Mouse (Mus musculus) adrenal gland, postnatal 36 days (tissue): ENCODE measurements around the gene Bri3bp. TPM values are rescaled to one million over a fixed set of nuclear protein-coding genes. Genes with fewer than 3 reads are reported as not detected.
A peak's percentile ranks its signal among the peaks of the same experiment; 100 is the strongest.
"Not testable (repeated sequence)": the region's sequence is repeated elsewhere in the genome, so short reads cannot be mapped to it uniquely, and the experiment has no call there.

Source experiments
- DNase-seq, 2 experiments: peaks; one replicate each; pipeline ENCODE4 v3.0.0; 2021; ENCODE audit warnings: mixed read lengths in 1 of 2
- total RNA-seq, 2 experiments: library from RNA; stranded (reverse); gene quantifications; 2 replicates each; pipeline ENCODE4 v1.2.3; 2021

The Bri3bp gene
- total RNA-seq, 2 experiments from 2014 or later: 25.6 to 39.0 TPM

DNA sequence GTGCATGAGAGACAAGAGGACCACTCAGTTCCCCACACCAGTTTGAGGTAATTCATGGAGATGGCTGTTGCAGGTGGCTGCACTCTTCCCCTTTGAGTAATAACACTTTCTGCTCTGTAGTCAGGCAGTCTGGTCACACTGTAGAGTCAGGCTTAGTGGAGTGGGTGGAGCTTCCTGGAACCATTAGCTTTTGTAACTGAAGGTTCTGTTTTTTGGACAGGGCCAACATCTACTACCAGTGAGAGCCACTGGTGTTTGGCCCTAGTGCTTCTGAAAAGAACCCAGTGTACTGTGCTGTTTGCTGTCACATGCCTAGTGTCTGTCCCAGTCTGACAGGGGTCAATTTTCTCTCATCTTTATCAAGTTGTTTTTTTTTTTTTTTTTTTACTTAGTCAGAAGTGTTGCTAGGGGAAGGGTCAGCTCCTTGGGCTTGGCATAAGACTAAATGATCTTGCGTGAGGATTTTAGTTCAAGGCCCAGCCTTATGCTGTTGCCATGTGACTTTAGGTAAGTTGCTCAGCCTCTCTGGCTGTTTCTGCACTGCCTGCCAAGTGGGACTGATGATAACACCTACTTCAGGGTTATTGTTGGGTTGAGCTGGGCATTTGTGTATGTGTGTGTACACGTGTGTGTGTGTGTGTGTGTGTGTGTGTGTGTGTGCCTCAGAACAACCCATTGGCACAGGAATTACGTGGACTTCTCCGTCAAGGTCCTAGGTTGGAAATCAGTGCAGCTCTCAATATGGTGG is 43.8 kb downstream of the Bri3bp start:
- no peak for DNase-seq

DNA sequence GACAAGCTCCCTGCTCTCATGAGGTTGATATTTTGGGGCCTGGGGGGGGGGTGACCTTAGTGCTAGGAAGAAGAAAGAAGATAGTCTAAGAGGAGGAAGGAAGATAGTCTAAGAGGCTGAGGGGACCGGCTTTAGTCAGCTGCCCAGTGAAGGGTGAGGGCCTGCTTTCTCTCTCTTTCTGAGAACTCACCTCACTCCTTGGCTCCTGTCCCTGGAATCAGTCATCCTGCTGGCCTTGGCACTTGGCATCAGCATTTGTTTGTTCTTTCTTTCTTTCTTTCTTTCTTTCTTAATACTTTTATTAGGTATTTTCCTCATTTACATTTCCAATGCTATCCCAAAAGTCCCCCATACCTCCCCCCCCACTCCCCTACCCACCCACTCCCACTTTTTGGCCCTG is 44.7 kb downstream of the Bri3bp start:
- DNase-seq: peak; percentile 60 to 62

DNA sequence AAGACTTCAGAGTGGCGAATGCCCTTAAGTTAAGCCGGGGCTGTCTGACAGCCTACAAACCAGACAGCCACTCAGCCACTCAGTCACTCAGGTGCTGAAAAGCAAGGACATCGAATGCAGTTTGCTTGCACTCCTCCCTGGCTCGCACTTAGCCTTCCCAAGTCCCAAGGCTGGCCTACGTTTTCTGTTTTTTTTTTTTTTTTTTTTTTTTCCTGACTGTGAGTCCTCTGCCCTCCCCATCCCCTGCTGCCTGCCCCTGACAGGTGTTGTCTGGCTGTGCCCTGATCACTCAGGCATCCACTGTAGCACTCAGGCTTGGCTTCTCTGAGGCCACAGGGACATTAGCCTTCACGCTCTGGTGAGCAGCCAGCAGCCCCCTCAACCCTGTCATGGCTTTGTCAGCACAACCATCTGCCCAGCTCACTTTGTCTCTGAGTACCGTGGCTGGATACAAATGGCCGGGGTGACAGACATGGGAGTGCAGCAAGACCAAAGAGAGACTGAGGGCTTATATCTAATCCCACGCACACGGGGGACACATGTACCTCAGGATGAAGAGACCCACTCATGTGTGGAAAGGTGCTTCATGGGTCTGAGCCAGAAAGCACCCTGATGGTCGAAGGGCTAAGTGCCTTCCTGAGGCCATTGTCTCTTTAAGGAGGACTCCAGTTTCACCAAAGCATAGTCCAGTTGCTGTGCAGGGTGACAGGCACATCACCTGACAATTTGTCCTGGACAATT is 46.2 kb downstream of the Bri3bp start:
- no peak for DNase-seq

DNA sequence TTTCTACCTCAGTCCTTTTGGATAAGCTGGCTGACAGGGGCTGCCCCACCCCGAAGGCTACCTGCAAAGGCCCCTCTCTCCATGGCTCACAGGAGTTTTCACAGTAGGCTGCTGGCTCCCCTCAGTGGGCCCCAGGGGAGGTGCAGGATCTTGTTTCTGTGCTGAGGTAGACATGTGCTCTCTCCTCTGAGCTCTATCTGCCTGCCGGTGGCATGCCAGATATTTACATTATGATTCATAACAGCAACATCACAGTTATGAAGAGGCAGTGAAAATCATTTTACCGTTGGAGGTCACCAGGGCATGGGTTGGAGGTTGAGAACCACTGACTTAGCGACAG is 46.7 kb downstream of the Bri3bp start:
- DNase-seq: peak in 1 of 2 experiments; percentile 39

DNA sequence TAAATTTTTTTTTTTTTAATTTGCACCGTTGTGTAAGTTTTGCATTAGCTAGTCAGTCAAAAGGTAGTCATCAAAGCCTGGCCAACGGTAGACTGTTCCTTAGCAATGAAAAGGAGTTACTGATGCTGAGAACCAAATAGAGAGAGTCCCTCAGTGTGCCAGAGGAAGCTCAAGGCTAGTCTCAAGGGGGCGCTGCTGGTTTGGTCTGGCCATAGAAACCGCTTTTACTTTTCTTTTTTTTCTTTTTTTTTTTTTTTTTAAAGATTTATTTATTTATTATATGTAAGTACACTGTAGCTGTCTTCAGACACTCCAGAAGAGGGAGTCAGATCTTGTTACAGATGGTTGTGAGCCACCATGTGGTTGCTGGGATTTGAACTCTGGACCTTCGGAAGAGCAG is 47.6 kb downstream of the Bri3bp start:
- not testable (repeated sequence) for DNase-seq

DNA sequence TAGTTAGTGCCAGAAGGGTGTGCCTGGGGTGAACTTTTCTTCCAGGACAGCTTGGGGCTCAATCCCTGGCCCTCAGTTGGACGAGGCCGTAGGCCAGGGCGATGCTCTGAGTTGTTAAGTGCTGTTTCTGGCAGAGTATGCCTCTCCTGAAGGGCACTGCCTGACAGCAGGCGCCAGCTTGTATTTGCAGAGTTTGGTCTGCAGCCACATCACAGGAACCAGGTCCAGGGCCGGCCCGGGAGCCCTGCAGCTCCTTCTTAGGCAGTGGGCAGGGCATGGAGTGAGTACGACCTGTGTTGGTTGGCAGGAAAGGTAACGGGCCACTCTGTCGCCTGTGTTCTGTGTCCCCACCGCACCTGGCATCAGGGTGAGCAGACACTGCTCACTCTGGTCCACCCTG is 49.7 kb downstream of the Bri3bp start:
- peak in 1 of 2 experiments; percentile 40 for DNase-seq

DNA sequence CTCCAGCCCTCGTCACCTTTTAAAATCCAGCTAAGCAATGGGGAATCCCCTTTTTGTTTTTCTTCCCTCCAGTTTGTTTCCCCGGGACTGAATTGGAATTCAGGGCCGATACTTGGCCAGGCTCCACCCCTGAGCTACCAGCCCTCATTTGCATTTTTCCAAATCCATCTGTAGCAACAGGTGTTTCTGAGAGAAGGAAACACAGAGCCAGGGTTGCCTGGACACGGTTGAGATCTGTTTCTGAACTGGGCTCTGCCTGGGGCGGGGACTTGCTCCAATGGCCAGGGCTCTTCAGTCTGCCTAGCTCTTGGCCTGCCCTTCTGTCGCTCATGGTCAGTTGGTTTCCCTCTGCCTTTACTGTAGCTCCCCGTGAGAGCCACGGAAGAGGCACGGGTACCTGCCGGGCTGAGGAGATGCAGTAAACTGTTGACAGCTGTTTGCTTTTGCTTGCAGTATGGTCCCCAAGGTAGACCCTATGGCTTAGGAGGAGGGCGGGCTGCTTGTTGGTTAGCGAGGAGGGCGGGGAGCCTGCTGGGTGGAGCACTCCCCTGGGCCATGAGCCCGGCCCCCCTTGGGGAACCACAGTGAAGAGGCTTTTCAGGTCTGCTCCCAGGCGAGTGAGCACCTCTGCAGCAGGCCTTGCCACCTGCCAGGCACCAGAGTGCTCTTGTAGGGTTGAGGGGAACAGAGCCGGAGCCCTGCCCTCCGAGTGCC is 51.2 kb downstream of the Bri3bp start:
- DNase-seq: no peak

DNA sequence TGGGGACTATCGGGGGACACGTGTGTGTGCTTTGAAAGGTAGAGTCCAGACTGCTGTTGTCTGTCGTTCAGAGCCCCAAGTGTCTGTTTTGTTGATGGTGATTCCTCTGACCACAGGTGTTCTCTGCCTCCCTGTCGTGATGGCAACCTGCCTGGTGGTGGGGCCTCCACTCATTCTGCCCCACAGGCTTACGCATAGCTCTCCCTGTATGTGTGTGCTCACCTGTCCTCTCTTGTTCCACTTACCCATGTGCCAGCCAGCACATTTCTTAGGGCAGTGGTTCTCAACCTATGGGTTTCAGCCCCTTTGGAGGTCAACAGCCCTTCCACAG is 51.7 kb downstream of the Bri3bp start:
- DNase-seq: no peak

DNA sequence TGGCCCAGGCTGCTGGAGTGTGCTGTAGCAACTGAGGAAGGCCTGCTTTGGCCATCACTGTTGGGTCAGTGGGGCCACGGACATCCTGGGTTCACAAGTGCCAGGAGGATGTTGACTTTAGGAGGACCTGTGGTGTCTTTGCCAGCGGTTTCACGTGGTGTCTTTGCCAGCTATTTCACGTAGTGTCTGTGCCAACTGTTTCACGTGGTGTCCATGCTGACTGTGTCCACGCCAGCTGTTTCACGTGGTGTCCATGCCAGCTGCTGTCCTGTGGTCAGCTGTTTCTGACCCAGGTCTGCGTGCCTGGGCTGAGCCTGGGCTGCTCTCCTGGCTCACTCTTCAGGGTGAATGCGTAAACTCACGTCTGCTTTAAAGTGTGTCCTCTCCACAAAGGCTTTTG is 54.3 kb downstream of the Bri3bp start:
- DNase-seq: peak; percentile 56 to 61

DNA sequence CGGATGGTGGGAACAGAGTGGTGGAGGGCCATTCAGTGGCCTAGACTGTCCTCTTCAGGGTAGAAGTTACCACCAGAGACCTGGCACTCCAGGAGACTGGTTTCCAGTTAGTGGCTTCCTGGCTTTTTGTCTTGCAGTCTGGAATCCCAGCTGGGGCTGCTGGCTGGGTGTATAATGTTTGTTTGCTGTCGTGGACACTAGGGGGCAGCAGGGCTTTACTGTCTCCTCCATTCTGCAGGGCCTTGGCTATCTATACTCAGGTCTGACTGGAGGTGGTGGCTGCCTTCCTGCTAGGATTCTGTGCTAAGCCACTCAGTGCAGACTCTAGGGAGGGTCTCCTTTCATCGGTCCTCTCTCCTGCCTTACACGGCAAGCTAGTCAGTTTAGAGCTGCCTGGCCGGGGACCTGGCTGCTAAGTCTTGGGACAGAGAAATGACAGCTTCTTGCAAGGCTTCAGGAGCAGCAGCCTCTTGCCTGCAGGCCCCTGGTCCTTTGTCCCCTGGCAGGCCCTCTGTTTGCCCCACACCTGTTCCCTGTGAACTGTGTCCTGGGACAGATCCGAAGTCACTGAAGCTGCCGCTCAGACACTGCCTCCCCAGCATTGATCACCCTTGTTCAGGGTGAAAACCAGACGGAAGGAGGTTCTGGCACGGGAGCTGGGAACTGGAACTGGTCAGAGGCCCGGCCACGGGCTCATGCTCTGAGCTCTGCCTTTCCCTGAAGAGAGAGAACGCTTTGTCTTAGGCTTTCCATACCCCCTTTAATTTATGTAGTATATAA is 56.6 kb downstream of the Bri3bp start:
- DNase-seq: peak; percentile 55 to 77

DNA sequence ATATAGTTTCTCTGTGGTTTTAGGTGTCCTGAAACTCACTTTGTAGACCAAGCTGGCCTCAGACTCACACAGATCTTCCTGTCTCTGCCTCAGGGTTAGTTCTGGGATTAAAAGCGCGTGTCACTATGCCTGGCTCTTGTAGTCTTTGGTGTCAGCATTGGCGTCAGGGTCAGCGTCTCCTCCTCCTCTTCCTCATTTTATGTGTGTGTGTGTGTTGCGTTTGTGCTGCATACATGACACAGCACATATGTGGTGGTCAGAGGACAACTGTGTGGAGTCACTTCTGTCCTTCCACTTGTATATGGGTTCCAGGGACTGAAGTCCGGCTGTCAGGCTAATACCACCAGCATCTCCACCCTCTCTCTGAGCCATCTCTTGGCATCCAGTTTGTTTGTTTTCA is 60.1 kb downstream of the Bri3bp start:
- DNase-seq: no peak

DNA sequence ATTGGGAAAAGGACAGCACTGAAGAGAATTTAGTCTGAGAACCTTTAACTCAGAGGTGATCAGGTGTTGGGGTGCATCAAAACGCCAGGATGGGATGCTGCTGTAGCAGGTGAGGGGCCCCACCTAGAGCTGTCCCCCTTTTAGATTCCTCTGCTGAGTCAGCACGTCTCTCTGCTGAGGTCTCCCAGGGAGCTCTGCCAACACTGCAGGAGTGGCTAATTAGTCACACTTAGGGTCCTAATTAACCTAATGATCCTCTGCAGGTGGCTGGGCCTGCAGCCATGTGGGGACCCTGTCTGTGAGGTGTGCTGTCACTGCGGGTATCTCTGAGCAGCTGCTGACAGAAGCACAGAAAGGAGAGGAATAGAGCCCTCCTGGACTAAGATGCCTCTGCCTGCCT is 60.8 kb downstream of the Bri3bp start:
- DNase-seq: no peak

DNA sequence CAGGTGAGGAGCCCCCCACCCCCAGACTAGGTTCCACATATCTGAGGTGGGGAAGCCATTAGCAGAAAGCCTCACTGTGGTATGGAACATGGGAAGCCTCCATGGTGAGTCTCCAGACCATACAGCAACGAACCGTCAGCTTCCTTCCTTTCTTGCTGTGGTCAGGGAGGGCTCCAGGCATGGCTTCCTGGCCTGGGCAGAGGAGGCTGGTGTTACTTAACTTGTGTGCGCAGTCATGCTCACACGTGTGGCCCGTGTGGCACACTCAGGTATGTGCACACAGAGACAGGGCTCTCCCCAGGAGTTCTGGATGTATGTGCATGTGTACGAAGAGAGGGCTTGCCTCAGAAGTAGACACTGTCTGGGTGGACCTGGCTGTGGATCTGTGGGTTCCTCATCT is 62.3 kb downstream of the Bri3bp start:
- DNase-seq: no peak

DNA sequence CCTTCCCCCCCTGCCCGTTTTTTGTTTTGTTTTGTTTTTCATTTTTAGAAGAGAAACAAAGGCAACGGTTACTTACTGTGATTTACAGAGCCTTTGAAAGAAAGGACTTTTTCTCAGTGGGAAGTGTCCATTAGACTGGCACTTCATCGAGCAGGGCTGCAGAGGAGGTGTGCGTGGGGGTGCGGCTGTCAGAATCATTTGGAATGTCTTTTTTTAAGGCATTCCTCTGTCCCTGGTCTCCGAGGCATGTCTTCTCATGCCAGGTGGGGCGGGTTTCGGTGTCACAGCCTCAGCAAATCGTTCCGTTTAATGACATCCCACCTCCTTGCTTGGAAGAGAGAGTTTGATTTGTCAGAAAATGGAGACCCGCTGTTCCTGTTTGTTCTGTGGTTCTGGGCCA is 63.3 kb downstream of the Bri3bp start:
- no peak for DNase-seq

DNA sequence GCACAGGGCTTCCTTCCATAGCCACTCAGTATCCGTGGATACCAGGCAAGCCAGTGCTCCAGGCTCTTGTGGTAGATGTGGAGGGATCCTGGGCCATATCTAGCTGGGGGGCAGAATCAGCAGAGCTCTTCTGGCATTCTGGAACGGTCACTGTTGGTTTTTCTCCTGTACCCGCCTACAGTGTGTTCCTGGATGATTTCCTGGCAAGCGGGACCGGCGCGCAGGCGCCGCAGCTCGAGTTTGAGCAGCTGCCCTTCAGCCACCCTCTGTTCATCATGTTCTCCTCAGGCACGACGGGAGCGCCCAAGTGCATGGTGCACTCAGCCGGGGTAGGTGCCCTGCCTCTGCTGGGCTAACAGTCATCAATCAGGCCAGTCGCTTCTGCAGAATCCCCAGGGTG is 64.6 kb downstream of the Bri3bp start:
- no peak for DNase-seq

DNA sequence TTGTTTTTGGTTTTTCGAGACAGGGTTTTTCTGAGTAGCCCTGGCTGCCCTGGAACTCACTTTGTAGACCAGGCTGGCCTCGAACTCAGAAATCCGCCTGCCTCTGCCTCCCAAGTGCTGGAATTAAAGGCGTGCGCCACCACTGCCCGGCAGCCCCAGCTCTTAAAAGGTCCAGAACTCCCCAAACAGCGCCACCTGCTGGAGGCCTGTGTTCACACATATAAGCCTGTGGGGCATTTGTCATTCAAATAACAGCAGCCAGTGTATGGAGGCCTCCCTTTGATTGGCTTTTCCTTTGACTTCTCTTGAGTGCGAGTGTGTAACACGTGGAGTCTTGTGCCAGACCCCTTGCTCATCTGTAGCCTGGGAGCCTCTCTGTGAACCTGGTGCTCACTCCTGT is 66.2 kb downstream of the Bri3bp start:
- DNase-seq: no peak

DNA sequence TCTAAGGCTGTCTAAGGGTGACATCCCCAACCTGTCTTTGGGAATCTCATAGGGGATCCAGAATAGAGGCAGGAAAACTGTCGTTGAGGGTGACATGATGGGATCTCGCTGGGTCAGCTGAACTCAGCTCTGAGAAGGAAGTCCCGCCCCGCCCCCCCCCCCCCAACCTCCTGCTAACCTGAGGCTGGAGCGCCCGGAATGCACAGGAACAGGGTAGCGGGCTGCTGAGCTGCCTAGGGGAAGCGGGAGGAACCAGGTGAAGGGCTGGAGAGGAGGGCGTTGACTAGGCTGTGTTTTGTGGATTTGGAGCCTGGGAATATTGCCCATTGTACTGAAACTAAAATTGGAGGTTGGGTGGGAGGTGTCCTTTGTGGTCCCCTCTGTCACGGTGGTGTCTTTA is 66.6 kb downstream of the Bri3bp start:
- DNase-seq: no peak

DNA sequence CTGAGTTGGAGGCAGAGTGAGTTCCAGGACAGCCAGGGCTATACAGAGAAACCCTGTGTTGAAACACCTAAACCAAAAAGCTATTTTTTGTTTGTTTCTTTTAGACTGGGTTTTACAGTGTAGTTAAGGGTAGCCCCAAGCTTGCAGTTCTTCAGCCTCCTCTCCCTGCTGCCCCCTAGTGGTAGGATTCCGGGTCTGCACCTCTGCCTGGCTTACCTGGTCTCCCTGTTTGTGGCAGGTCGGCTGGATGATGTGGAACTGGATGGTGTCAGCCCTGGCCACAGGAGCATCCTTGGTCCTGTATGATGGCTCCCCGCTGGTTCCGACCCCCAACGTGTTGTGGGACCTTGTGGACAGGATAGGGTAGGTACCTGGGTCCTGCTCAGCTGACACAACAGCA is 68.2 kb downstream of the Bri3bp start:
- DNase-seq: peak; percentile 45 to 70
